Comparison of ENCODE assay signal across 9 mouse cellular contexts in genomic region chr14:45528861-45529260, GRCm38 (mm10). TPM values are rescaled to one million over a fixed set of nuclear protein-coding genes. Genes with fewer than 3 reads are reported as not detected.
DNase-seq lines count a peak whose midpoint lies in the region; ATAC-seq and TF ChIP-seq lines count a peak whose summit lies in the region.
"Had no signal": no experiment of that assay in that cellular context is flagged by ENCODE, and none has a peak within 500 bp of the region (broad histone marks: within the 10 kb centered on the region; RNA-seq: fewer than 3 reads in every experiment).

No protein-coding gene starts in this region.

- WGBS in hindbrain, embryonic 16.5 days, result 1% methylated on average over 13 of the region's 13 CpGs
- whole genome bisulfite sequencing in lung, adult 2 months, result 3% methylated on average over 13 of the region's 13 CpGs
- 1% methylated on average over 13 of the region's 13 CpGs for WGBS in stomach, embryonic 15.5 days

- DNase-seq in left cerebral cortex, adult 2 months (ENCODE audit: extremely low spot score in 1 of 2, low spot score in 2 of 2), result no peak
- DNase-seq in left cerebral cortex, postnatal 25 days (ENCODE audit: low spot score in 2 of 2), result no peak
- DNase-seq in lung, adult 2 months, result peak; percentile 63
- DNase-seq in ovary, postnatal 36 days (ENCODE audit: low spot score), result no peak
- DNase-seq in urinary bladder, adult 2 months (ENCODE audit: low spot score), result no peak

- H3K4me1 ChIP-seq in embryonic fibroblast, embryonic 13.5 days (ENCODE audit: control insufficient read depth, insufficient read depth, low read length), result peaks cover 2% of the 10 kb centered on the region; the same call in 1 of the 2 replicates
- peaks cover 19% of the 10 kb centered on the region for H3K4me1 ChIP-seq in hindbrain, embryonic 16.5 days (ENCODE audit: control insufficient read depth, insufficient read depth, low read depth, low read length)
- H3K4me1 ChIP-seq in lung, adult 2 months (ENCODE audit: control insufficient read depth, insufficient read depth, low read length), result peaks cover 4% of the 10 kb centered on the region
- peaks cover 9% of the 10 kb centered on the region; the same call in 1 of the 2 replicates for H3K4me1 ChIP-seq in stomach, embryonic 15.5 days

- intact Hi-C loops in left cerebral cortex, adult 2 months (cut with DNase I), result loop anchor here (1.0 to 5.0 kb wide), 3 partner anchors 14 to 67 kb away; no protein-coding TSS in a partner anchor
- intact Hi-C loops in left cerebral cortex, postnatal 25 days (cut with DNase I), result loop anchor here (5.0 kb wide), 2 partner anchors 67 to 128 kb away; partner anchors contain the start of gene Ddhd1

- peak; percentile 9; the same call in 1 of the 2 replicates for ATAC-seq in hindbrain, embryonic 16.5 days
- ATAC-seq in stomach, embryonic 15.5 days (ENCODE audit: insufficient read depth, low FRiP score, low read depth), result no peak

- TF ChIP-seq CTCF in left cerebral cortex, adult 2 months (IDR thresholded peaks at IDR 0.05), result no peak
- TF ChIP-seq CTCF in embryonic fibroblast, embryonic 13.5 days (IDR thresholded peaks at IDR 0.05; ENCODE audit: borderline replicate concordance, insufficient read depth, low read length), result no peak
- TF ChIP-seq CTCF in lung, adult 2 months (IDR thresholded peaks at IDR 0.05; ENCODE audit: insufficient read depth, low read length), result no peak

- H3K9me3 ChIP-seq in hindbrain, embryonic 16.5 days (ENCODE audit: control insufficient read depth, low read length), result no peaks in the 10 kb centered on the region
- H3K9me3 ChIP-seq in stomach, embryonic 15.5 days, result no peaks in the 10 kb centered on the region
- H3K9me3 ChIP-seq: megakaryocyte, embryonic 14.5 days had no signal

- peak overlapping the region; percentile 94 for H3K27ac ChIP-seq in left cerebral cortex, adult 2 months
- H3K27ac ChIP-seq in embryonic fibroblast, embryonic 13.5 days (ENCODE audit: insufficient read depth, low read length), result peak overlapping the region; percentile 77
- H3K27ac ChIP-seq in hindbrain, embryonic 16.5 days (ENCODE audit: low read depth, low read length), result peak overlapping the region; percentile 94
- H3K27ac ChIP-seq in stomach, embryonic 15.5 days, result peak overlapping the region; percentile 95

- TF ChIP-seq POLR2A in embryonic fibroblast, embryonic 13.5 days (IDR thresholded peaks at IDR 0.05; ENCODE audit: low read depth, low read length), result 0 out of 2 replicates have a peak, but pooled peaks have one; percentile 28
- TF ChIP-seq POLR2A in lung, adult 2 months (IDR thresholded peaks at IDR 0.05; ENCODE audit: borderline replicate concordance, extremely low read depth, low read depth, low read length), result no peak

- no peaks in the 10 kb centered on the region for H3K36me3 ChIP-seq in hindbrain, embryonic 16.5 days (ENCODE audit: control insufficient read depth, insufficient read depth, low read length)
- H3K36me3 ChIP-seq in stomach, embryonic 15.5 days, result no peaks in the 10 kb centered on the region

- H3K4me3 ChIP-seq in left cerebral cortex, adult 2 months, result peak overlapping the region; percentile 90
- H3K4me3 ChIP-seq in embryonic fibroblast, embryonic 13.5 days (ENCODE audit: insufficient read depth, low read length), result peak overlapping the region; percentile 70
- H3K4me3 ChIP-seq in hindbrain, embryonic 16.5 days (ENCODE audit: low read length), result peak overlapping the region; percentile 85
- H3K4me3 ChIP-seq in lung, adult 2 months (replicated peaks; ENCODE audit: extremely low read depth, low read depth, low read length), result peak overlapping the region; percentile 96
- peak overlapping the region; percentile 80 for H3K4me3 ChIP-seq in stomach, embryonic 15.5 days (replicated peaks)

- peak overlapping the region; percentile 81 for H3K9ac ChIP-seq in hindbrain, embryonic 16.5 days (ENCODE audit: low read depth, low read length)
- peak overlapping the region; percentile 25; the same call in 1 of the 2 replicates for H3K9ac ChIP-seq in stomach, embryonic 15.5 days

- peak overlapping the region; percentile 81 for H3K4me2 ChIP-seq in hindbrain, embryonic 16.5 days (ENCODE audit: low read length)
- H3K4me2 ChIP-seq in stomach, embryonic 15.5 days, result peak overlapping the region; percentile 75

- H3K27me3 ChIP-seq in hindbrain, embryonic 16.5 days (replicated peaks; ENCODE audit: control insufficient read depth, insufficient read depth, low read length), result no peaks in the 10 kb centered on the region
- H3K27me3 ChIP-seq in stomach, embryonic 15.5 days (replicated peaks), result no peaks in the 10 kb centered on the region

RNA-seq across cellular contexts. Expression of gene Fermt2, which starts 1.1 kb away (rescaled TPM):
- 100 to 1,000 TPM in 1 of 2 experiments, 10 to 100 TPM in 1; 98.1 to 105 TPM for total RNA-seq in left cerebral cortex, adult 2 months (2021)
- total RNA-seq in left cerebral cortex, postnatal 25 days (2021), result 100 to 1,000 TPM in 1 of 2 experiments, 10 to 100 TPM in 1; 92.3 to 105 TPM
- polyA plus RNA-seq in embryonic fibroblast, embryonic 13.5 days (2011; ENCODE audit: insufficient read length, low read depth, missing spikeins), result 244 and 317 TPM in 2 replicates
- 77.0 and 77.6 TPM in 2 replicates for polyA plus RNA-seq in hindbrain, embryonic 16.5 days (2015; fragmentation: Nextera tagmentation; extraction: Ambion mirVana)
- 86.3 and 127 TPM in 2 replicates for polyA plus RNA-seq in lung, adult 2 months (2012; rRNA removed)
- polyA plus RNA-seq in stomach, embryonic 15.5 days (2015; fragmentation: Nextera tagmentation; extraction: Ambion mirVana), result 195 and 200 TPM in 2 replicates
- 301 and 304 TPM in 2 replicates for polyA plus RNA-seq in urinary bladder, adult 2 months (2012; rRNA removed)
